Mouse (Mus musculus): Measurements from ENCODE around the gene Usp46. TPM values are rescaled to one million over a fixed set of nuclear protein-coding genes. Genes with fewer than 3 reads are reported as not detected.

The Usp46 gene
- polyA plus RNA-seq, 1 experiment from 2014 or later: 52.3 TPM

- 81% methylated on average over 4 of the region's 4 CpGs for WGBS
- H3K36me3 ChIP-seq (ENCODE audit: control insufficient read depth, insufficient read depth, low read length): no peaks in the 10 kb centered on the region
- H3K27ac ChIP-seq (ENCODE audit: low read length): no peak overlapping the region
- no peak for ATAC-seq (ENCODE audit: low read depth)
- no peaks in the 10 kb centered on the region for H3K4me1 ChIP-seq (replicated peaks; ENCODE audit: control insufficient read depth, insufficient read depth, low read length)
- no peak overlapping the region for H3K4me2 ChIP-seq (ENCODE audit: low read depth, low read length)
- H3K4me3 ChIP-seq (ENCODE audit: low read length): no peak overlapping the region
- H3K9me3 ChIP-seq (ENCODE audit: control insufficient read depth, low read length): no peaks in the 10 kb centered on the region
- H3K9ac ChIP-seq (ENCODE audit: low read length): no peak overlapping the region
- H3K27me3 ChIP-seq (ENCODE audit: control insufficient read depth, insufficient read depth, low read depth, low read length): no peaks in the 10 kb centered on the region
Measured at GRCm38 (mm10) chr5:73955005-73955404, 113.2 kb downstream of the Usp46 start.

DNA sequence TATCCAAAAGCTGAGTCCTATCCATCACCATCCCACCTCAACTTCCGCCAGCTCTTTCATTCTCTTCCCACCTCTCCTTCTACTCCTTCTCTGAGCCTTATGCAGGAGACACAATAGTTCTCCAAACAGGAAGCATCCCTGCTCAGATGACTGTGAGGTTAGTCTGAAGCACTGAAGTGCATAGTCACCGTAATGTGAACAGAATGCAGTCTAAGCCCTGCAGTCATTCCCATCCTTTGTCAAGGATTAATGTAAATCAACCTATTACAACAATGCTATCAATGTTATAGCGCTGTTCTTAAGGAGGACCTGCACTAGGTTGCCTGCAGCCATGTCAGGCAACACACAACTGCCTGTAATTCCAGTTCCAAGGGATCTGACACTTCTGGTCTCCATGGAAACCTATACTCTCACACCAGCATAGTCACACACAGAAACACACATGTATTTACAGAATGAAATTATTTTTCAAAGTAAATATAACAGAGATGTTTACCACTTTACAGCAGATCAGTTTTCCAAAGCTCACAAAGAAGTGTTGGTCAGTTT is 115.1 kb downstream of the Usp46 start:
- no peak for ATAC-seq (ENCODE audit: low read depth)
- no peaks in the 10 kb centered on the region for H3K9me3 ChIP-seq (ENCODE audit: control insufficient read depth, low read length)
- H3K9ac ChIP-seq (ENCODE audit: low read length): no peak overlapping the region
- H3K4me1 ChIP-seq (replicated peaks; ENCODE audit: control insufficient read depth, insufficient read depth, low read length): no peaks in the 10 kb centered on the region
- no peak overlapping the region for H3K4me2 ChIP-seq (ENCODE audit: low read depth, low read length)
- no peak overlapping the region for H3K27ac ChIP-seq (ENCODE audit: low read length)
- no peak overlapping the region for H3K4me3 ChIP-seq (ENCODE audit: low read length)
- H3K27me3 ChIP-seq (ENCODE audit: control insufficient read depth, insufficient read depth, low read depth, low read length): no peaks in the 10 kb centered on the region
- no peaks in the 10 kb centered on the region for H3K36me3 ChIP-seq (ENCODE audit: control insufficient read depth, insufficient read depth, low read length)
- 75% methylated on average over 3 of the region's 3 CpGs for whole genome bisulfite sequencing

- Histone ChIP-seq H3K27me3 (ENCODE audit: control insufficient read depth, insufficient read depth, low read depth, low read length) (no peaks in the 10 kb centered on the region), H3K4me2 (ENCODE audit: low read depth, low read length) (no peak overlapping the region), H3K36me3 (ENCODE audit: control insufficient read depth, insufficient read depth, low read length) (no peaks in the 10 kb centered on the region), H3K4me3 (ENCODE audit: low read length) (no peak overlapping the region), H3K9me3 (ENCODE audit: control insufficient read depth, low read length) (no peaks in the 10 kb centered on the region), H3K9ac (ENCODE audit: low read length) (no peak overlapping the region), H3K27ac (ENCODE audit: low read length) (no peak overlapping the region), H3K4me1 (replicated peaks; ENCODE audit: control insufficient read depth, insufficient read depth, low read length) (no peaks in the 10 kb centered on the region)
- 85% methylated on average over 1 of the region's 1 CpGs for WGBS
- no peak for ATAC-seq (ENCODE audit: low read depth)
Measured at GRCm38 (mm10) chr5:73951649-73952000, 116.6 kb downstream of the Usp46 start.

DNA sequence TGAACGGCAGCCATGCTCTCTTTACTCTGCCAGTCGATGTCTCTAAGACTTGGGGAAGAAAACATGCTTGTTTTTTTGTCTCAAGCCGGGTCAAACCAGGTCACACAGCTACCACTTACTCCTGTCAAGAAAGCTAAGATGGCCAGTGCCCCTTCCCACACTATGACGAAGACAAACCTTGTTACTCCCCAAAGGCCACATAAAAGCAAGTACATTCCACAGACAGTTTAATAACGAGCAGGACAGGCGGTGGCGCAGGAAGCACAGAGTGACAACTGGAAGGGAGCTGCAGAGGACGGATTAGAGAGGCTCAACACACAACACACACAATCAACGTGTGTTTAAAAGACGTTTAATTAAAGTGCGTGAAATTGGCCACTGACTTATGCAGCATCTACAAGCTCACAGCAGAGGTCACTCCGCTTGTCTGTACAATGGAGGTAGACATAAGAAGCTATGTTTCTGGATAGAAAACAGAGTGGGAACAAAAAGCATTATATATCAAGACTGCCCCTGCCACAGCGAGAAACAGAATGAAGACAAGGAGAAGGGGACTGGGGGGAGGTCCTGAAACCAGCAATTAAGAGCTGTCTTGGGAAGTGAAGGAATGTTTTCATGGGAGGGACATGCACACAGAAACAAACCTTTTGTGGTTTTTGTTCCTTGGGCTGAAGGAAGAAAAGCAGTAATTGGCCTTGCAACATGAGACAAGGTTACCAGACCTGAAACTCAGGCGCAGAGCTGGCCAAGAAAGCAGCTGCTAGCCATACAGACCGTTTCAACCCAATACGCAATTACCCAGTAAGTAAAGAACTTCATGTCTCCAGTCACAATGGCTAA is 117.2 kb downstream of the Usp46 start:
- ATAC-seq (ENCODE audit: low read depth): no peak
- Histone ChIP-seq H3K4me1 (replicated peaks; ENCODE audit: control insufficient read depth, insufficient read depth, low read length) (no peaks in the 10 kb centered on the region), H3K36me3 (ENCODE audit: control insufficient read depth, insufficient read depth, low read length) (no peaks in the 10 kb centered on the region), H3K27me3 (ENCODE audit: control insufficient read depth, insufficient read depth, low read depth, low read length) (no peaks in the 10 kb centered on the region), H3K27ac (ENCODE audit: low read length) (no peak overlapping the region), H3K4me3 (ENCODE audit: low read length) (no peak overlapping the region), H3K4me2 (ENCODE audit: low read depth, low read length) (no peak overlapping the region), H3K9ac (ENCODE audit: low read length) (no peak overlapping the region), H3K9me3 (ENCODE audit: control insufficient read depth, low read length) (no peaks in the 10 kb centered on the region)
- WGBS: 63% methylated on average over 16 of the region's 16 CpGs

Other genes starting within 250 kb of the Usp46 start
- 182 and 188 TPM in 2 replicates for gene Rasl11b, start 126.9 kb upstream of the Usp46 start, polyA plus RNA-seq (2015; fragmentation: Nextera tagmentation; extraction: Ambion mirVana)

Data from lung, embryonic 16.5 days (tissue).